10 mouse cellular contexts compared by ENCODE assay signal in the genomic region with DNA sequence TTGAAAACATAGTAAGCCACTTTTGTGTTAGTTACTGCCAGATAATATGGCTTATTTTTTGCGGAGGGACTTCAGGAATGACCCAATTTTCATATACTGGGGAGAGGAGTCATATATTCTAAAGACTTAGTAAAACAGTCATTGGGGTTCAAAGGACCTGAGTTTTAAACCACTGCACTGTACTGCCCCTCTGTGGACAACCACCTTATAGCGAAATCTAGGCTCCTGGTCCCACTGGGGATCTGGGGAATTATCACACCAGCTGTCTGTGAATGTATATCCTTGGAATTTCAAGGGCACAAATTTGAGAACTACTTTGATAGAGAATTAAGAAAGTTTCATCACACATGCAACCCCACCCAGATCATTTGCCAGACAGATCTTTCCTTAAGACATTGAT. TPM values are rescaled to one million over a fixed set of nuclear protein-coding genes. Genes with fewer than 3 reads are reported as not detected.
A peak's percentile ranks its signal among the peaks of the same experiment; 100 is the strongest.
DNase-seq lines count a peak whose midpoint lies in the region; ATAC-seq and TF ChIP-seq lines count a peak whose summit lies in the region.
"Had no signal": no experiment of that assay in that cellular context is flagged by ENCODE, and none has a peak within 500 bp of the region (broad histone marks: within the 10 kb centered on the region; RNA-seq: fewer than 3 reads in every experiment).

No protein-coding gene starts in this region.

- peak; percentile 28 for TF ChIP-seq CTCF in kidney, adult 2 months (conservative IDR thresholded peaks at IDR 0.05; ENCODE audit: insufficient read depth, insufficient read length, low read depth, low read length)
- no peak for TF ChIP-seq CTCF in thymus, adult 2 months (IDR thresholded peaks at IDR 0.05; ENCODE audit: borderline replicate concordance, control insufficient read depth, extremely low read depth, insufficient read depth, low read length, poor library complexity)

- TF ChIP-seq POLR2A in kidney, adult 2 months (IDR thresholded peaks at IDR 0.05; ENCODE audit: low read depth, low read length), result no peak
- no peak for TF ChIP-seq POLR2A in thymus, adult 2 months (IDR thresholded peaks at IDR 0.05; ENCODE audit: control insufficient read depth, extremely low read depth, insufficient read depth, low read length, poor library complexity)

- H3K4me1 ChIP-seq in kidney, adult 2 months (ENCODE audit: control insufficient read depth, insufficient read depth, low read length), result no peaks in the 10 kb centered on the region
- H3K4me1 ChIP-seq in thymus, adult 2 months (replicated peaks; ENCODE audit: control insufficient read depth, insufficient read depth, low read length), result peaks cover 11% of the 10 kb centered on the region
- H3K4me1 ChIP-seq in limb, embryonic 10.5 days, result peaks cover 9% of the 10 kb centered on the region

- peak; percentile 49 for DNase-seq in adrenal gland, postnatal 14 days
- DNase-seq in adrenal gland, adult 8-10 months, result no peak
- peak; percentile 12 for DNase-seq in kidney, adult 2 months
- DNase-seq in kidney, adult 11 months, result no peak
- DNase-seq in thymus, adult 2 months, result peak; percentile 54
- DNase-seq in thymus, adult 18-20 months, result no peak
- no peak for DNase-seq in limb, embryonic 10.5 days (ENCODE audit: low spot score)
- DNase-seq: liver, embryonic 13.5 days had no signal

- no peak overlapping the region for H3K27ac ChIP-seq in kidney, adult 2 months (ENCODE audit: insufficient read depth, low read depth, low read length)
- H3K27ac ChIP-seq in thymus, adult 2 months (ENCODE audit: control insufficient read depth, insufficient read depth, low read length), result no peak overlapping the region
- no peak overlapping the region for H3K27ac ChIP-seq in limb, embryonic 10.5 days
- H3K27ac ChIP-seq: embryonic facial prominence, embryonic 13.5 days; liver, embryonic 13.5 days had no signal

- H3K36me3 ChIP-seq in kidney, adult 2 months (ENCODE audit: control insufficient read depth, insufficient read depth, low read length), result no peaks in the 10 kb centered on the region
- H3K36me3 ChIP-seq in thymus, adult 2 months (ENCODE audit: control insufficient read depth, insufficient read depth, low read length), result no peaks in the 10 kb centered on the region
- peaks cover 6% of the 10 kb centered on the region; the same call in 1 of the 2 replicates for H3K36me3 ChIP-seq in limb, embryonic 10.5 days
- H3K36me3 ChIP-seq: liver, embryonic 13.5 days had no signal

- H3K4me3 ChIP-seq in kidney, adult 2 months (ENCODE audit: insufficient read depth, low read depth, low read length), result no peak overlapping the region
- no peak overlapping the region for H3K4me3 ChIP-seq in thymus, adult 2 months (ENCODE audit: control insufficient read depth, insufficient read depth, low read length)
- no peak overlapping the region for H3K4me3 ChIP-seq in limb, embryonic 10.5 days
- H3K4me3 ChIP-seq: embryonic facial prominence, embryonic 13.5 days; liver, embryonic 13.5 days had no signal

- no peaks in the 10 kb centered on the region; the same call in 1 of the 2 replicates for H3K9me3 ChIP-seq in limb, embryonic 10.5 days (replicated peaks)

- no peak for ATAC-seq in erythroid progenitor cell, adult 5-6 weeks (replicated peaks; ENCODE audit: low FRiP score, poor library complexity, severe bottlenecking)

- WGBS in kidney, adult 2 months, result 62% methylated on average over 2 of the region's 2 CpGs
- WGBS in thymus, adult 2 months, result 57% methylated on average over 2 of the region's 2 CpGs
- WGBS in limb, embryonic 10.5 days, result 58% methylated on average over 2 of the region's 2 CpGs

- H3K27me3 ChIP-seq in kidney, adult 2 months (replicated peaks; ENCODE audit: control insufficient read depth, insufficient read depth, low read length), result no peaks in the 10 kb centered on the region
- no peaks in the 10 kb centered on the region; the same call in 1 of the 2 replicates for H3K27me3 ChIP-seq in thymus, adult 2 months (ENCODE audit: control insufficient read depth, insufficient read depth, low read length)
- peaks cover 29% of the 10 kb centered on the region for H3K27me3 ChIP-seq in limb, embryonic 10.5 days (ENCODE audit: low read depth, poor library complexity, severe bottlenecking)

RNA-seq across cellular contexts. Expression of a gene that starts 2.8 kb away (rescaled TPM):
- 3.1 TPM in 2 replicates for total RNA-seq in adrenal gland, postnatal 14 days (2021)
- 1 to 10 TPM; 1.5 to 6.3 (median 2.7) TPM for total RNA-seq in adrenal gland, adult 8-10 months (2022)
- polyA plus RNA-seq in kidney, adult 2 months (2012; rRNA removed), result 0.12 TPM in 1 of 2 replicates, not detected in the other
- polyA plus RNA-seq in thymus, adult 2 months (2012; rRNA removed), result 0.74 and 1.1 TPM in 2 replicates
- polyA plus RNA-seq in limb, embryonic 10.5 days (2016; fragmentation: Nextera tagmentation; extraction: Ambion mirVana), result 0.55 and 1.7 TPM in 2 replicates
- total RNA-seq in erythroid progenitor cell, adult 5-6 weeks (2015; ENCODE audit: low replicate concordance), result 15.5 TPM in 1 of 2 replicates, not detected in the other
- 1.0 TPM in 1 of 2 replicates, not detected in the other for total RNA-seq in erythroid progenitor cell, adult 5-6 weeks (2017; ENCODE audit: low replicate concordance)

RNA-seq across cellular contexts. Expression of a gene that starts 51.0 kb away (rescaled TPM):
- 2.6 and 4.8 TPM in 2 replicates for total RNA-seq in adrenal gland, postnatal 14 days (2021)
- total RNA-seq in adrenal gland, adult 8-10 months (2022), result 1 to 10 TPM; 2.8 to 6.2 (median 4.4) TPM
- 1.3 and 1.5 TPM in 2 replicates for polyA plus RNA-seq in kidney, adult 2 months (2012; rRNA removed)
- polyA plus RNA-seq in thymus, adult 2 months (2012; rRNA removed), result 1.0 and 1.2 TPM in 2 replicates
- polyA plus RNA-seq in limb, embryonic 10.5 days (2016; fragmentation: Nextera tagmentation; extraction: Ambion mirVana), result 1.0 and 2.1 TPM in 2 replicates
- total RNA-seq in erythroid progenitor cell, adult 5-6 weeks (2015; ENCODE audit: low replicate concordance), result 3.2 TPM in 1 of 2 replicates, not detected in the other
- total RNA-seq in erythroid progenitor cell, adult 5-6 weeks (2017; ENCODE audit: low replicate concordance), result 4.4 and 8.6 TPM in 2 replicates

RNA-seq across cellular contexts. Expression of a gene that starts 51.2 kb away (rescaled TPM):
- total RNA-seq in adrenal gland, postnatal 14 days (2021), result 21.9 and 24.8 TPM in 2 replicates
- 10 to 100 TPM; 21.7 to 31.1 (median 24.9) TPM for total RNA-seq in adrenal gland, adult 8-10 months (2022)
- polyA plus RNA-seq in kidney, adult 2 months (2012; rRNA removed), result 12.0 and 15.1 TPM in 2 replicates
- 16.0 and 17.9 TPM in 2 replicates for polyA plus RNA-seq in thymus, adult 2 months (2012; rRNA removed)
- 58.4 and 65.6 TPM in 2 replicates for polyA plus RNA-seq in limb, embryonic 10.5 days (2016; fragmentation: Nextera tagmentation; extraction: Ambion mirVana)
- 3.6 and 6.3 TPM in 2 replicates for total RNA-seq in erythroid progenitor cell, adult 5-6 weeks (2015; ENCODE audit: low replicate concordance)
- total RNA-seq in erythroid progenitor cell, adult 5-6 weeks (2017; ENCODE audit: low replicate concordance), result 13.0 and 15.4 TPM in 2 replicates

Comparison
In these comparisons a context has a peak if more than half of its experiments do, and no peak if none do; other contexts are left out.
1. DNase-seq: peak in adrenal gland, postnatal 14 days (single experiment), kidney, adult 2 months (single experiment) and thymus, adult 2 months (single experiment); none in adrenal gland, adult 8-10 months (single experiment), kidney, adult 11 months (single experiment), thymus, adult 18-20 months (0 of 2) and limb, embryonic 10.5 days (single experiment).